Mouse (Mus musculus): ENCODE measurements around the gene Eral1. TPM values are rescaled to one million over a fixed set of nuclear protein-coding genes. Genes with fewer than 3 reads are reported as not detected.

Eral1 gene
- polyA plus RNA-seq, 1 experiment from 2014 or later: 30.9 TPM

DNA sequence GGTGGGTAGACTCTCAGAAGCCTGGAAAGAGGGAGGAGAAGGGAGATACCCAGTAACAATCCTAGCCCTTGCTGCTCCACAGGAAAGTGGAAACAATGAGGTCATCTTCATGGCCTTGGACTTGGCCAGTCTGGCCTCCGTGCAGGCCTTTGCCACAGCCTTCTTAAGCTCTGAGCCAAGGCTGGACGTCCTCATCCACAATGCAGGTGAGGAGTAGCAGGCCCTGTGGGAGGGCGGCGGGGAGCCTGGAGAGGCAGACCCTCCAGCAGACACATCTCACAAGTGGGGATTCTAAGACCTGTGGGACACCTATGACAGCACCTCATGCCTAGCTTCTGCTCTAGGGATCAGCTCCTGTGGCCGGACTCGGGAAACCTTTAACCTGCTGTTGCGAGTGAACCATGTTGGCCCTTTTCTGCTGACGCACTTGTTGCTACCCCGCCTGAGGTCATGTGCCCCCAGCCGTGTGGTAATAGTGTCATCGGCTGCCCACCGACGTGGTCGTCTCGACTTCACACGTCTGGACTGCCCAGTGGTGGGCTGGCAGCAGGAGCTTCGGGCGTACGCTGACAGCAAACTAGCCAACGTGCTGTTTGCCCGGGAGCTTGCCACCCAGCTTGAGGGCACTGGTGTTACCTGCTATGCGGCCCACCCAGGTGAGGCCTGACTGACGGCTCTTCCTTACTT, 46.1 kb downstream of the Eral1 start:
- ATAC-seq (ENCODE audit: low FRiP score): no peak
- WGBS: 96% methylated on average over 23 of the region's 23 CpGs
- H3K27me3 ChIP-seq (replicated peaks): no peaks in the 10 kb centered on the region
- peaks cover 13% of the 10 kb centered on the region for H3K36me3 ChIP-seq
- peaks cover 59% of the 10 kb centered on the region for H3K4me1 ChIP-seq
- 0 out of 2 replicates have a peak overlapping the region, but pooled peaks have one; percentile 79 for H3K4me2 ChIP-seq
- no peak overlapping the region for H3K4me3 ChIP-seq (replicated peaks)
- H3K9me3 ChIP-seq (replicated peaks): no peaks in the 10 kb centered on the region
- H3K9ac ChIP-seq (replicated peaks): no peak overlapping the region
- H3K27ac ChIP-seq (replicated peaks): no peak overlapping the region

DNA sequence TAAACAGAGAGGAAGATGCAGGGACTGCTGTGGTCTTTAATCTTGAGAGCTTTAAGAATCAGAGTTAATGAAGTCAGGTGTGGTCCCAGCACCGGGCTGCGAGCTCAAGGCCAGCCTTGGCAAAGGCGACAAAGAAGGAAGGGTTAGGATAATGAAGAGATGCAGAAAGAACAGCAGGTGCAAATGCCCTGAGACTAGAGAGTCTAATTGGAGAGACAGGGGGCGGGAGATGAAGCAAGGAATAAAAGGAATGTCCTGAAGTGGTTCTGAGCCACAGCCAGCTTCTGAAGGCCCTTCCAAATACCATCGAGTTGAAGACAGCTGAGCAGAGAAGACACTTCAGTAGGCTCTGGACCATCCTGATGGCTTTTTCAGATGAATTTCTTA, 47.4 kb downstream of the Eral1 start:
- Histone ChIP-seq H3K9me3 (replicated peaks) (no peaks in the 10 kb centered on the region), H3K4me2 (peak overlapping the region; percentile 79), H3K9ac (replicated peaks) (peak overlapping the region; percentile 95), H3K36me3 (peaks cover 26% of the 10 kb centered on the region), H3K4me1 (peaks cover 50% of the 10 kb centered on the region), H3K4me3 (replicated peaks) (peak overlapping the region; percentile 82), H3K27me3 (replicated peaks) (no peaks in the 10 kb centered on the region), H3K27ac (replicated peaks) (peak overlapping the region; percentile 97)
- no peak for ATAC-seq (ENCODE audit: low FRiP score)
- WGBS: 8% methylated on average over 5 of the region's 5 CpGs

- peaks cover 32% of the 10 kb centered on the region for H3K36me3 ChIP-seq
- WGBS: under 1% methylated on average over 95 of the region's 96 CpGs
- ATAC-seq (ENCODE audit: low FRiP score): peak; percentile 92
Observed at GRCm38 (mm10) chr11:78031947-78032808, 48.0 kb downstream of the Eral1 start, which contains the start of gene Dhrs13. Dhrs13 (plus strand) TSS chr11:78032280.

GRCm38 (mm10) chr11:78031389-78031788, 48.8 kb downstream of the Eral1 start:
- Histone ChIP-seq H3K4me1 (peaks cover 41% of the 10 kb centered on the region), H3K36me3 (peaks cover 40% of the 10 kb centered on the region), H3K4me3 (replicated peaks) (peak overlapping the region; percentile 82), H3K27ac (replicated peaks) (peak overlapping the region; percentile 97), H3K27me3 (replicated peaks) (no peaks in the 10 kb centered on the region), H3K9me3 (replicated peaks) (no peaks in the 10 kb centered on the region), H3K9ac (replicated peaks) (peak overlapping the region; percentile 95), H3K4me2 (peak overlapping the region; percentile 79)
- 40% methylated on average over 6 of the region's 6 CpGs for WGBS
- no peak for ATAC-seq (ENCODE audit: low FRiP score)

More at GRCm38 (mm10) chr11:78031947-78032808, 48.0 kb downstream of the Eral1 start, which contains the start of gene Dhrs13:
- Histone ChIP-seq H3K27ac (replicated peaks) (peak within 1 kb of the TSS; percentile 97), H3K4me2 (peak within 1 kb of the TSS; percentile 79), H3K27me3 (replicated peaks) (no peaks in the 10 kb centered on the region), H3K9me3 (replicated peaks) (no peaks in the 10 kb centered on the region), H3K9ac (replicated peaks) (peak within 1 kb of the TSS; percentile 95), H3K4me1 (peaks cover 44% of the 10 kb centered on the region), H3K4me3 (replicated peaks) (peak within 1 kb of the TSS; percentile 82)

DNA sequence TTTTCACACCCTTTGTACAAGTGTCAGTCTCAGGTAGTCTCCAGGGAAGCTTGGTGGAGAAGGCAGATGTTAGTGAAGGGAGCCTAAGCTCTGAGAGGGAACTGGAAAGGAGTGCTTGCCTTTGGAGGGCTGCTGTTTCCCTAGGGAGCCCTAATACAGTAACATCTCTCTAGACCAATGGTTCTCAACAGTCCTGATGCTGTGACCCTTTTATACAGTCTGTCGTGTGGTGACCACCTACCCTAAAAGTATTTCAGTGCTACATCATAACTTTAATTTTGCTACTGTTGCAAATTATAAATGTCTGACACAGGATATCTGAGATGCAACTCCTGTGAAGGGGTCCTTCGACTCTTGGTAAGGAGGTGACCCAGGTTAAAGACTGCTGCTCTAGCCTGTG, 49.6 kb downstream of the Eral1 start:
- H3K4me3 ChIP-seq (replicated peaks): no peak overlapping the region
- peaks cover 48% of the 10 kb centered on the region for H3K36me3 ChIP-seq
- no peaks in the 10 kb centered on the region for H3K27me3 ChIP-seq (replicated peaks)
- no peaks in the 10 kb centered on the region for H3K9me3 ChIP-seq (replicated peaks)
- no peak overlapping the region for H3K9ac ChIP-seq (replicated peaks)
- H3K4me1 ChIP-seq: peaks cover 41% of the 10 kb centered on the region
- no peak for ATAC-seq (ENCODE audit: low FRiP score)
- WGBS: 72% methylated on average over 2 of the region's 2 CpGs
- H3K4me2 ChIP-seq: no peak overlapping the region
- H3K27ac ChIP-seq (replicated peaks): no peak overlapping the region

- no peak overlapping the region for H3K4me2 ChIP-seq
- H3K4me1 ChIP-seq: peaks cover 31% of the 10 kb centered on the region
- no peak overlapping the region for H3K27ac ChIP-seq (replicated peaks)
- no peak overlapping the region for H3K9ac ChIP-seq (replicated peaks)
- H3K9me3 ChIP-seq (replicated peaks): no peaks in the 10 kb centered on the region
- no peaks in the 10 kb centered on the region for H3K27me3 ChIP-seq (replicated peaks)
- 86% methylated on average over 8 of the region's 8 CpGs for WGBS
- no peak for ATAC-seq (ENCODE audit: low FRiP score)
- peaks cover 54% of the 10 kb centered on the region for H3K36me3 ChIP-seq
- H3K4me3 ChIP-seq (replicated peaks): no peak overlapping the region
Observed at GRCm38 (mm10) chr11:78029240-78029639, 50.9 kb downstream of the Eral1 start.

- Histone ChIP-seq H3K27me3 (replicated peaks) (no peaks in the 10 kb centered on the region), H3K4me1 (no peaks in the 10 kb centered on the region), H3K36me3 (peaks cover 80% of the 10 kb centered on the region), H3K9ac (replicated peaks) (no peak overlapping the region), H3K9me3 (replicated peaks) (no peaks in the 10 kb centered on the region), H3K27ac (replicated peaks) (no peak overlapping the region), H3K4me3 (replicated peaks) (no peak overlapping the region), H3K4me2 (no peak overlapping the region)
- ATAC-seq (ENCODE audit: low FRiP score): no peak
- 86% methylated on average over 8 of the region's 8 CpGs for WGBS
Observed at GRCm38 (mm10) chr11:78023607-78024006, 56.6 kb downstream of the Eral1 start.

MicroRNAs encoded within 50 kb of the gene (microRNA counts, 519-probe panel; counts per million panel counts)
- microRNA mmu-miR-144 (3,199 counts per million, percentile 78 among the panel's probes with 10 or more counts), microRNA mmu-miR-451 (2,799 counts per million, percentile 66 among the panel's probes with 10 or more counts)

Small RNA genes within 50 kb of the gene (microRNA-seq; reads per million reads assigned to microRNA genes)
- gene Mir144 (24.2 reads per million, percentile 33 among the genes with 10 or more reads in this experiment), gene Mir451a (not detected), gene Mir451b (not detected)

Other genes starting within 250 kb of the Eral1 start
- gene Pipox, start 186.3 kb downstream of the Eral1 start, polyA plus RNA-seq (2015; fragmentation: Nextera tagmentation; extraction: Ambion mirVana): 5.4 and 5.5 TPM in 2 replicates
- 101 and 123 TPM in 2 replicates for gene Sez6, start 149.6 kb downstream of the Eral1 start, polyA plus RNA-seq (2015; fragmentation: Nextera tagmentation; extraction: Ambion mirVana)
- 14.6 and 16.9 TPM in 2 replicates for gene Phf12, start 97.6 kb downstream of the Eral1 start, polyA plus RNA-seq (2015; fragmentation: Nextera tagmentation; extraction: Ambion mirVana)
- 48.2 and 55.3 TPM in 2 replicates for gene Dhrs13, start 48.1 kb downstream of the Eral1 start, polyA plus RNA-seq (2015; fragmentation: Nextera tagmentation; extraction: Ambion mirVana)
- 121 and 132 TPM in 2 replicates for gene Flot2, start 42.5 kb downstream of the Eral1 start, polyA plus RNA-seq (2015; fragmentation: Nextera tagmentation; extraction: Ambion mirVana)
- 22.2 and 24.2 TPM in 2 replicates for gene Fam222b, start 14.3 kb upstream of the Eral1 start, polyA plus RNA-seq (2015; fragmentation: Nextera tagmentation; extraction: Ambion mirVana)
- 82.1 and 85.4 TPM in 2 replicates for gene Traf4, start 85.2 kb upstream of the Eral1 start, polyA plus RNA-seq (2015; fragmentation: Nextera tagmentation; extraction: Ambion mirVana)
- gene Nek8, start 96.3 kb upstream of the Eral1 start, polyA plus RNA-seq (2015; fragmentation: Nextera tagmentation; extraction: Ambion mirVana): 7.0 and 9.7 TPM in 2 replicates
- gene Tlcd1, start 96.3 kb upstream of the Eral1 start, polyA plus RNA-seq (2015; fragmentation: Nextera tagmentation; extraction: Ambion mirVana): 19.3 and 20.0 TPM in 2 replicates
- 774 and 869 TPM in 2 replicates for gene Rpl23a, start 103.2 kb upstream of the Eral1 start, polyA plus RNA-seq (2015; fragmentation: Nextera tagmentation; extraction: Ambion mirVana)
- gene Rab34, start 108.0 kb upstream of the Eral1 start, polyA plus RNA-seq (2015; fragmentation: Nextera tagmentation; extraction: Ambion mirVana): 66.1 and 71.0 TPM in 2 replicates
- gene Proca1, start 113.0 kb upstream of the Eral1 start, polyA plus RNA-seq (2015; fragmentation: Nextera tagmentation; extraction: Ambion mirVana): 3.3 and 4.8 TPM in 2 replicates
- 93.2 and 97.1 TPM in 2 replicates for gene Sdf2, start 165.4 kb upstream of the Eral1 start, polyA plus RNA-seq (2015; fragmentation: Nextera tagmentation; extraction: Ambion mirVana)
- 22.9 and 25.1 TPM in 2 replicates for gene Supt6, start 165.6 kb upstream of the Eral1 start, polyA plus RNA-seq (2015; fragmentation: Nextera tagmentation; extraction: Ambion mirVana)
- 56.5 and 65.2 TPM in 2 replicates for gene 2610507B11Rik, start 181.4 kb upstream of the Eral1 start, polyA plus RNA-seq (2015; fragmentation: Nextera tagmentation; extraction: Ambion mirVana)
- 0.40 and 0.42 TPM in 2 replicates for gene BC030499, start 210.5 kb upstream of the Eral1 start, polyA plus RNA-seq (2015; fragmentation: Nextera tagmentation; extraction: Ambion mirVana)
- gene Spag5, start 221.1 kb upstream of the Eral1 start, polyA plus RNA-seq (2015; fragmentation: Nextera tagmentation; extraction: Ambion mirVana): 6.5 and 13.1 TPM in 2 replicates
- 328 and 382 TPM in 2 replicates for gene Aldoc, start 242.6 kb upstream of the Eral1 start, polyA plus RNA-seq (2015; fragmentation: Nextera tagmentation; extraction: Ambion mirVana)
- 83.2 and 86.4 TPM in 2 replicates for gene Pigs, start 248.0 kb upstream of the Eral1 start, polyA plus RNA-seq (2015; fragmentation: Nextera tagmentation; extraction: Ambion mirVana)